Mouse (Mus musculus) B cell, adult 67 days (primary cell): Measurements from ENCODE around the gene Mybpc1. TPM values are rescaled to one million over a fixed set of nuclear protein-coding genes. Genes with fewer than 3 reads are reported as not detected.

ENCODE experiments used
- total RNA-seq, 2 experiments: library from RNA; stranded (reverse); gene quantifications; 4 replicates each; pipeline ENCODE4 v1.2.4; 2023

Gene Mybpc1
- 1 to 10 TPM; 1.3 to 2.3 TPM for total RNA-seq

DNA sequence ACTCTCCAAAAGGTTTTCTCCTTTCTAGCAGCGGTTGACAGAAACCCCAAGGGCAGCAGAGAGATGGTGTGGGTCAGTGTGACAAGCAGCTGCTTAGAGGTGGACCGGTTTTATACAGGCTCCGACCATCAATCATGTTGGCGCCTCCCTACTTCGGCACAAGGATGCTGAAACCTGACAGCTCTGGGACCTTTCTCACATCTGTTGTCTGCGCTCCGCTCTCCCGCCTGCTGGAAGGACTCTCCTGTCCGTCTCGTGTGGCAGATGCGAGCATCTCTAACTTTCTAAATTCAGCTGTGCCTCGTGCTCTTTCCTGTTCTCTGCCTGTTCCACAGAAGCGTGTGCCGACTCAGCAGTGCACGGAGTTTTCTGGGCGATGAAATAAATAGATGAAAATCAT lies at the start of gene Mybpc1:
Gene Mybpc1, minus strand, starts transcription at position 210 of the 400 bp plus-strand sequence.

DNA sequence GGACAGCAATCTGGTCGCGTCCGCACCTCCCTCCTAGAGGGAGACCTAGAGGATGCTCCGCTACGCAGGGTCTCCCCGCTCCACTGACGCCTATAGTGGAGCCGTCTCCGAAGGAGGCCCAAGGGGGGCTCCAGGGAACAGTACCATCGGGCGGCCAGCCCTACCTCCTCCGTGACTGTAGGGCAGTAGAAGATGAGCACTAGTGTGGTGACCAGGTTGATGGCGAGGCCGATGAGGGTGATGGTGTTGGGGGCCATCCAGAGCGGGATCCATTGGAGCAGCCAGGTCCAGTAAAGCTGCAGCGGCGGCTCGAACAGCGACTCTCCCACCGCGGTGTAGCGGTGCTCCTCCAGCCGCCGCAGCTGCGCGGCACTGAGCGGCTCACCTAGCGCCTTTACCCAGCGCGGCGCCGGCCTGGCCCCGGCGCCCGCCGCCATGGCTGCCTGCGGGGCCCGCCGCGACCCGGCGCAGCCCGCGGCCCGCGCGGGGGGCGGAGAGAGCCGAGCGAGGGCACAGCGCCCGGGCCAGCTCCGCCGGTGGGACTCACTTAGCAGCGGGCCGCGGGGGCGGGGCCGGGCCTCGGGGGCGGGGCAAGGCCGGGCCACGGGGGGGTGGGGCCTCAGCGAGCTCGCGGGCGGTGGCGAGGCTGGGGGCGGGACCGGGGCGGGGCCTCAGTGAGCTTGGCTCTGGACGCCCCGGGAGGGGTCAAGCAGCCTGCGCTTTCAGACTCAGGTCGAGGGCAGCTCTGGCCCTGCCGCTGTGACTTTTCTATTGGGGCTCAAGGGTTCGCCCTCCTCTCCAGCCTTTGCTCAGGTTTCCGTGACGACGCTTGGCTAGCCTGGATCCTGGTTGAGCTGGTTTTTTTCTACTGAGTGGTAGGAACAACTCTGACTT lies 101.3 kb downstream of the Mybpc1 start, which contains the start of gene Chpt1:
Gene Chpt1, minus strand, starts transcription at position 653 of the 894 bp plus-strand sequence.

Other genes with a start within 250 kb of the Mybpc1 start
- under 1 TPM; 0.39 to 0.67 TPM for gene Dram1, start 226.1 kb downstream of the Mybpc1 start, total RNA-seq
- 10 to 100 TPM; 44.6 to 54.1 TPM for gene Gnptab, start 226.0 kb downstream of the Mybpc1 start, total RNA-seq
- under 1 TPM in 1 of 2 experiments, not detected in 1; 0.68 TPM for gene Sycp3, start 145.6 kb downstream of the Mybpc1 start, total RNA-seq
- 1 to 10 TPM; 3.9 to 5.5 TPM for gene Chpt1, start 101.1 kb downstream of the Mybpc1 start, total RNA-seq
- 10 to 100 TPM in 1 of 2 experiments, 1 to 10 TPM in 1; 9.1 to 17.2 TPM for gene Spic, start 79.9 kb upstream of the Mybpc1 start, total RNA-seq
- 10 to 100 TPM; 39.9 to 45.7 TPM for gene Arl1, start 125.7 kb upstream of the Mybpc1 start, total RNA-seq
- 10 to 100 TPM; 55.9 to 57.3 TPM for gene Utp20, start 221.7 kb upstream of the Mybpc1 start, total RNA-seq